Mouse (Mus musculus) adrenal gland, adult (tissue): ENCODE results near the gene Figla.

ENCODE experiments used
- DNase-seq, 2 experiments: peaks; one replicate each; pipeline ENCODE4 v3.0.0; 2022 to 2023; ENCODE audit warnings: low spot score in 1 of 2; ENCODE audit not compliant: inconsistent age in 2 of 2

The Figla gene

DNA sequence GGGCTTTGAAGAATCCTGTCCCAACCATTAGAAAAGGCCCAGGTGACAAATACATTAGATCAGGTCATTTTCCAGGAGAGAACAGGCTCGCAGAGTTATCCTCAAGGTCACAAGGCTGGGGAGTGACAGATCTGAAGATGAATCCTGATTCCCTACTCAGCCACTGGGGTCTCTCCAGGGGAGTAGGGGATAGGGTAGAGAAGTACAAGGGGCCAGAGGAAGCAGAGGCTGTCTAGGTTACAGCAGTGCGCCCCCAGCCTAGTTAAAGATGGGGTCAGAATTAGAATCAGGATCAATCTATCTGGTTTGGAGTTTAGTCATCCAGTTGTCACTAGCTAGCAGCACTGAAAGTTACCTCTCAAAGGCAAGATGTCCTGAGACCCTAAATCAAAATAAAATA, 12.2 kb downstream of the Figla start:
- DNase-seq: no peak

GRCm38 (mm10) chr6:86028601-86029322, 12.8 kb downstream of the Figla start, which contains the start of gene Add2:
Gene Add2 (plus strand): TSS chr6:86028681.
- peak in 1 of 2 experiments; percentile 33 for DNase-seq

GRCm38 (mm10) chr6:86029323-86029713, 13.3 kb downstream of the Figla start:
- no peak for DNase-seq

DNA sequence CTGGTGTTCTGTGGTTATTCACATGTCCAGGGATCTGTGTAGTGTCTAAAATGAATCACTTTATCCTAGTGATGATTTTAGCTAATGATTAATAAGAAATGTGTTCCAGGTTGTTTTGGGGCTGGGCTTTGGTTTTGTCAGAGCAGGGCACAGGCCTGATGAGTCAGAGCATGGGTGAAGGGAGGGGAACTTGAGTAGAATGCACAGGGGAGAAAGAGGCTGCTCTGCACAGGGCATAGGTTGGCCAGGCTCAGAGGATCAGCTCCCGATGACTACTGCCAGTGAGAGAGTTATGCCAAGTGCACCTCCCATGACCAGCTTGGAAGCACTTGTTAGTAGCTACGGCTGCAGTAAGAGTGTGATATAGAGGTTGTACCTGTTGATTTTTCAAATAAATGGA, 15.6 kb downstream of the Figla start:
- no peak for DNase-seq

DNA sequence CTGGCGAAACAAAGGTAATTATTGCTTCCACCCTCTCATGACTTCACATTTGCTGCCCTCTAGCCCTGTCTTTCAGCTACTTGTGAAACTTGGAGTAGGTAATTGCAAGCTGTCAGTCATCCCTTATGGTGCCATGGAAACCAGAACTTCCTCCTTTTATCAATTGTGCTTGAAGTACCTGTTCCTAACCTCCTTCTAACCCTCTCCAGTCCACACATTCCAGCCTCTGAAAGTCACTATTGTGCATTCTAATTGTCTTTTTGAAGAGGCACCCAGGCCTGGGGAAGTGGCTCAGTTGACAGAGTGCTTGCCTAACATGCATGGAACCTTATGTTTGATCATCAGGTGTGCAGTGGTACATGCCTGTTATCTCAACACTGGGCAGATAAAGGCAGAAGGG, 17.7 kb downstream of the Figla start:
- no peak for DNase-seq

- no peak for DNase-seq
Measured at GRCm38 (mm10) chr6:86038901-86039300, 22.9 kb downstream of the Figla start.

DNA sequence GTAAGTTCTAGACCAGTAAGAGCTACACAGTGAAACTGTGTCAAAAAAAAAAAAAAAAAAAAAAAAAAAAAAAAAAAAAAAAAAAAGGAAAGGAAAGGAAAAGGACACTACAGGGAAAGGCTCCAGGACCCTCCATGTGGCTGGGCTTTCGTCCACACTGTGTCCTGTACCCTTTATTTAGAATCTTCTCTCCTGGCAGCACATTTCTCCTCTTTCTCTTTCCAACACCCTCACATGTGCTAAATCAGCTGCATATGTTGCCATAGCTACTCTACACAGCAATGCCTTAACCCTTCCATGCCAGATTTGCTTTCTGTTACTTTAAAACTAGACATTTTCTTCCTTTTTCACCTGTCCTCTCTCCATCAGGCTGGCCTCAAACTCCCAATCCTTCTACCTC, 24.2 kb downstream of the Figla start:
- no peak for DNase-seq

- DNase-seq: no peak
Measured at GRCm38 (mm10) chr6:86047510-86047909, 31.5 kb downstream of the Figla start.

DNA sequence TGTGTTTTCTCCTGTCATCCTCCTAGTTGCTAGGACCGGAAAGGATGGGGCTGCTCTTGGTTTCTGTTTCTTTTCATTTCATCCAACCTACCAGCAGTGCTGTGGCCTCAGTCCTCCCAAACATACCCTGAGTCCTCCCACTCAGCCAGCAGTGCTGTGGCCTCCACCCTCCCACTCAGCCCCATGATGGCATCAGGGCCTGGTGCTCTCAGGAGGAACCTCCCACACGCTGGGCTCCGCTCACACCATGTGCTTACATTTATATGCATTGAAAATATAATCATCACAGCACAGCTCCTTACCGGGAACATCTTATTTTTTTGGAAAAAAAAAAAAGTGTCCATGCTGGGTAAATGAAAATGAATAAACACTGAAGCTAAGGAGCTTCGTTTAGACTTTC, 32.5 kb downstream of the Figla start:
- DNase-seq: no peak

DNA sequence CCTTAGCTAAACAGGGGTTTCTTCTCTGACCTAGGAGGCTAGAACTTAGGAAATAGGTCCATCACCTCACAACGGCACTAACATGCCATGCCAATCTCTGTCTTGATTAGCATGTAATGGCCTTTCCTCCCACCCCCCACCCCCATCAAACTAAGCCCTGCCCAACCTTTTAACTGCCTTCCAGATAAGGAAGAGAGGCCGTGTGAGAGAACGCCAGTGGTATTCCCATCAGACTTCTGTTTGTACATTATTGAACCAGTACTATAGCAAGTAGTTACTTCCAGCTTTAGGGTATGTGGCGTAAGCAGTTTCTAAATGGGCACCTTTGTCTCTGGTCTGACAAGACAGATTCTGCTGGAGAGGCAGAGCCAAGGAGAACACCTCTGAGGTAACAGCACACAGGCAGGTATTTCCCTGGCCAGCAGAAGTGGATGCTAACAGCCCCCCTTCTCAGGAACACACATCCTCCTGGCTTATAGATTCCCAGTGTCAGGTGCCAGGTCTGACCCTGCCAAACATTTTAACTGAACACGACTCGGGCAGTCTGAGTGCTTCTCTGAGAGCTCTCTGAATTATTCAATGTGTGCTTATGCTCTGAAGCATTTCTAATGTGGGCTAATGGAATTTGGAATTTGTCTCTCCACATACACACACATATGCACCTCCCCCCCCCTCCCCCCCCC, 34.8 kb downstream of the Figla start:
- no peak for DNase-seq

GRCm38 (mm10) chr6:86052032-86052459, 36.1 kb downstream of the Figla start:
- no peak for DNase-seq

GRCm38 (mm10) chr6:86052556-86052955, 36.6 kb downstream of the Figla start:
- DNase-seq: no peak

DNA sequence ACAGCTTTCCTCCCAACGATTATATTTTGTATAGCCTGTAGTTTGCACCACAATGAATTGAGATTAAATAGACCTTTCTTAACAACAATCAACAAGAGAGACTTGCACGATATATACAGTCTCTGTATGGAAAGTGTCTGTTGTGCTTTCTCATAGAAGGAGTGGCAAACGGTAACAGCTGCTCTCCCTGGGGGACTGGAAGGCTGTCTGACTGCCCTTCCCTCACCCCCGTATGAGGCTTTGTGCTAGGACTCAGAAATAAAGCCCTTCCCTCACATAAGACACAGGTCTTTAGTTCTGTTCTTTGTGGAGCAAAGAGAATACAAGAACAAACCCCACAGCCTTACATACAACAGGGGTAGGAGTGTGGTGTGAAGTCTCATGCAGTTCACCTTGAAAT, 37.1 kb downstream of the Figla start:
- DNase-seq: no peak

DNA sequence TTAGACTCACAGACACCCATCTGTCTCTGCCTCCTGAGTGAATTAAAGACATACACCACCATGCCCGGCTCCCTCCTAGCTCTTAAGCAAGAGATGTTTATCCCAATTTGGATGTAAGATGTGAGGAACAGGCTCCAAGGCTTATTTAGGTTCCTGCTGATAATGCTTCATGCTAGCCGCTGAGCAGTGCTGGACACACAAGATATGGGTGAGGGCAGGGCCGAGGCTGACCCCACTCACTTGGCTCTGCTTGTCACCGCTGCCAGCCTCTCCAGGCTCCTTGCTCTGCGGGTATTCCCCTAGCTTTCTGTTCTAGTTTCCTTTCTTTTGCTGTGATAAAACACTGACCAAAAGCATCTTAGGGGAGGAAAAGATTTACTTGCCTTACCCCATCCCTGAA, 37.6 kb downstream of the Figla start:
- DNase-seq: no peak

- no peak for DNase-seq
Measured at GRCm38 (mm10) chr6:86058475-86058874, 42.5 kb downstream of the Figla start.

GRCm38 (mm10) chr6:86059151-86059853, 43.3 kb downstream of the Figla start:
- no peak for DNase-seq

DNA sequence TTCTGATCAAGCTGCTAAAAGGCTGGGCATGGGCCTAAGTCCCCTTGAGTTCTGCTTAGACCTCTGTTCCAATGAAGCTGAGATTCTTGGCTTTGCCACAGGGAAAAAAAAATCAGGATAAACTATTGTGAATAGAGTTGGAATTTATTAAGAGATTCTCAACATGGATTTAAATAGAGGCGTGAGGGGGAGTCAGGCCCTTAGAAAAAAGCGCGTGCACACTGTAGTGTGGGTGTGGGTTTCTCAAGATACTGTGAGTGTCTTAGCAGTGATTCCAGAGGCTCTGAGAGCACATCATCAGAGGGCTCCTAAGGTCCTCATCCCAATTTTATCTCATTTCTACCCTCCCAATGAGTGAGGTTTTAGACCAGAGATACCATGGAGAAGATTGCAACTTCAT, 44.2 kb downstream of the Figla start:
- no peak for DNase-seq

DNA sequence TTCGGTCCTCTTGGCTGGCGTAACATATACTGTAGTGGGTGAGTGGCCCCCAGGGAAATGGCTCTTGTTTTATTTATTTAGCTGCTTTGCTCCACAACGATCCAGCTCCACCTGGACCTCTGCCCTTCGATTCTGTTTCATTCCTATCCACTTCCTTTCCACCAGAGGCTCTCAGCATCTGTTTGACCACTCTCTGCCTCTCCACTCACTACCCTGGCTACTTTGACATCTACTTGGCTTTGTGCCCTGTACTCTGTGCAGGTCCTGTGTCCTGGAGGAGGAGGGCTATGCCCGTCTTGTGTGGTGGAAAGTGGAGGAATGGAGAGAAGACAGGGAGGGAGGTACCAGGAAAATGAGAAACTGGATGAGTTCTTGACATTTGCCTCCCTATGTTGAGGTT, 46.3 kb downstream of the Figla start:
- DNase-seq: no peak

DNA sequence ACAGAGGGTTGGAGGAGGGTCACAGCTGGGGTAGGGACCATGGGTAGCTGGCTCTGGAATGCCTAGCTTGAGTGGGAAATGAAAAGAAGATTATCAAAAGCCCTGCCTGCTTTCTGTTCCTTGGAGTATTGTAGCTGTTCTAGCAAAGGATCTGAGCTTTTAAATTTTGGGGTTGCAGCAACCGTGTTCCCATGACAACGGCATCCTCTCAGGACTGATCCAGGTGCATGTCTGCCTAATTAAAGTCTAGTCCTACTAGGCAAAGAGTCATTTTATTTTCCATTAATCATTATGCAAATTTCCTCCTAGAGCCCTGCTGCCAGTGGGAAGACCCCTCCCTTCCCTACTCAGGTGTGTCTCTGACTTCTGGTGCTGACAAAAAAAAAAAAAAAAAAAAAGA, 46.7 kb downstream of the Figla start:
- DNase-seq: no peak

DNA sequence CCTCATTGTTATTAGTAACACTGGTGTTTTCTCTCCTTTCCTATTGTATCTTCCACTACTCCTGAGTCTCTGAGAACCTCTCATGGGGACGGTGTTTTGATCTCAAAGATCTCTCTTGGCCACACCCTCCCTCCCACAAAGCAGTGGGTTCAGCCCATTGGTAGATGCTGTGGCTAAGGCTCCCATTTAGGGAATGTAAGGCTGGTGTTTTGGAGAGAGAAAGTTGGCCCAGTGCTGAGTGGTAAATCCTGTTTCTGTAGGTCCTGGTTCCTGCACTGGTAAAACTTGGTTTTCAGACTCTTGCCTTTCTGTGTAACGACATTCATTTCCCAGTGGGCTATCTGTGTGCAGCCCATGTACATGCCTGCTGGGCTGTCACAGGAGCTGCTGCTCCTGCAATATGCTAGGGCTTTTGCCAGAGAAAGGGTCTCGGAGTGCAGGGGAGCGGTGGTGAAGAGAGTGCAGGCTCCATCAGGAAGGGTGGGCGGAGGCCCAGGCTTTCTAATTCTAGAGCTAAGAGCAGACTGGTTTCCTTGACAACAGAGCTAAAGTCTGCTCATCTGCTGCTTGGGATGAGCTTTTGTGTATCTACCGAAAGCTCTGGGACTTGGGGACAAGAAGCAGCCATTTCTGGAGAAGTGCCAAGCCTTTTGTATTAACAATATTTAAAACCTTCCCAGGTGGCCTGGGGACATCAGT, 48.5 kb downstream of the Figla start:
- DNase-seq: no peak

DNA sequence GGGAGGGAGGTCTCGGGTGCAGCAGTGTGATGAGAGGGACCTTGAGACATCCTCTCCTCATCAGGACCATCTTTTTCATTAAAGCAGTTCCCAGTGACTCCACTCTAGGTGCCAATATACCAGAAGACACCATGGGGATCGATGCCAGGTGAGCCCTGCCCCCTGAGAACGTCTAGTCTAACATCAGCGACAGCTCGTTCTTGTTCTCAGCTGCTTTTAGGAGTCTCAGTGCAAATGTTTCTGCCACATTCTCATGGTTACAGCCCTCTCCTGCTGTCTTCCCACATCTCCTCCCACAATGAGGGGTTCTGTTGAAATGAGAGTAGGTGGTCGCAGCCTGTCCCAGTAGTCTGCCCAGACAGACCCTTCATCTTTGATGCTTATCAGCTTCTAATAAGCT, 50.8 kb downstream of the Figla start:
- no peak for DNase-seq

GRCm38 (mm10) chr6:86067145-86067544, 51.2 kb downstream of the Figla start:
- no peak for DNase-seq
